Mouse (Mus musculus): ENCODE data around the gene Hist2h2be. TPM values are rescaled to one million over a fixed set of nuclear protein-coding genes. Genes with fewer than 3 reads are reported as not detected.
A peak's percentile ranks its signal among the peaks of the same experiment; 100 is the strongest.
"Not testable (repeated sequence)": the region's sequence is repeated elsewhere in the genome, so short reads cannot be mapped to it uniquely, and the experiment has no call there.

The Hist2h2be gene
- total and polyA plus RNA-seq, 3 experiments: 0.33 to 2.7 (median 2.5) TPM

- TF ChIP-seq POLR2AphosphoS5 (IDR thresholded peaks at IDR 0.05; ENCODE audit: insufficient replicate concordance, low read depth, low read length): peak; percentile 87; the same call in 1 of the 2 replicates
- peak overlapping the region; percentile 72 for H3K4me3 ChIP-seq (ENCODE audit: low read depth, low read length)
- ATAC-seq (ENCODE audit: extremely low read depth, insufficient number of reproducible peaks, low FRiP score, poor library complexity, severe bottlenecking); DNase-seq (ENCODE audit: low spot score); H3K9me3 ChIP-seq (replicated peaks); H3K27me3 ChIP-seq (ENCODE audit: insufficient read depth, low read length); H3K36me3 ChIP-seq (replicated peaks): not testable (repeated sequence)
- H3K4me1 ChIP-seq (ENCODE audit: insufficient read depth, low read depth, low read length): peaks cover 35% of the 10 kb centered on the region
Observed at GRCm38 (mm10) chr3:96268776-96269378, 48.0 kb downstream of the Hist2h2be start.

DNA sequence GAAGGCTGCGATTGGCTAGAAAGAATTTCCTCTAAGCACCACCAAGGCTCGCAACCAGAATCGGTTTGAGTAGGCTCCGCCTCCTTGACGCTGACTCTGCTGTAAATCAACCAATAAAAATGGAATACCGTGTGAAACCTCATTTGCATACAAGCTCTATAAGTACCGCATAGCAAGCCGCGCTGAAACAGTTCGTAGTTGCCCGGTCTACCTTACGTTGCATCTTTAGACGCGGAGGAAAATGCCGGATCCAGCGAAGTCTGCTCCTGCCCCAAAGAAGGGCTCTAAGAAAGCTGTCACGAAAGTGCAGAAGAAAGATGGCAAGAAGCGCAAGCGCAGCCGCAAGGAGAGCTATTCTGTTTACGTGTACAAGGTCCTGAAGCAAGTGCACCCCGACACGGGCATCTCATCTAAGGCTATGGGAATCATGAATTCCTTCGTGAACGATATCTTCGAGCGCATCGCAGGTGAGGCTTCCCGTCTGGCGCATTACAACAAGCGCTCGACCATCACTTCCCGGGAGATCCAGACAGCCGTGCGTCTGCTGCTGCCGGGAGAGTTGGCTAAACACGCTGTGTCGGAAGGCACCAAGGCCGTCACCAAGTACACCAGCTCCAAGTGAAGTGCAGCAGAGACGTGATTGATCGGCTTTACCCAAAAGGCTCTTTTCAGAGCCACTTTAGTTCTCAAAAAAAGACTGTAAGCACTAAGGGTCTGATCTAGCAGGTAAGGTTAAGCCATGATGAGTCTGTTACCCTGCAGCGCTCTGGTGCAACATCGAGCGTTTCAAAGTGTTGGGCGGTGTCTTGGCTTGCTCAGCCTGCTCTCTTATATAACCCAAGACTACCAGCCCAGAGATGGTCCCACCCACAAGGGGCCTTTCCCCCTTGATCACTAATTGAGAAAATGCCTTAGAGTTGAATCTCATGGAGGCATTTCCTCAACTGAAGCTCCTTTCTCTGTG lies 48.9 kb downstream of the Hist2h2be start, which contains the start of gene Hist2h2bb:
TSS of gene Hist2h2bb (plus strand) at position 242 of the 964 bp plus-strand sequence.
- Histone ChIP-seq H3K9me3 (replicated peaks) (no peaks in the 10 kb centered on the region), H3K27me3 (ENCODE audit: insufficient read depth, low read length) (no peaks in the 10 kb centered on the region), H3K4me3 (ENCODE audit: low read depth, low read length) (peak within 1 kb of the TSS; percentile 72), H3K36me3 (replicated peaks) (no peaks in the 10 kb centered on the region), H3K4me1 (ENCODE audit: insufficient read depth, low read depth, low read length) (peaks cover 33% of the 10 kb centered on the region)
- DNase-seq (ENCODE audit: low spot score): peak; percentile 86
- TF ChIP-seq TAL1 (conservative IDR thresholded peaks at IDR 0.05; ENCODE audit: low read depth, low read length): no peak
- peak; percentile 99 for TF ChIP-seq POLR2AphosphoS5 (IDR thresholded peaks at IDR 0.05; ENCODE audit: insufficient replicate concordance, low read depth, low read length)
- no peak for TF ChIP-seq CTCF (IDR thresholded peaks at IDR 0.05; ENCODE audit: low read depth, low read length)
- peak; percentile 79 for ATAC-seq (ENCODE audit: extremely low read depth, insufficient number of reproducible peaks, low FRiP score, poor library complexity, severe bottlenecking)

Other genes starting within 250 kb of the Hist2h2be start
- gene Plekho1, start 225.1 kb upstream of the Hist2h2be start, total RNA-seq (2014; fragmentation: Nextera tagmentation): 9.7 and 23.3 TPM in 2 replicates
- 4.2 and 5.7 TPM in 2 replicates for gene Plekho1, start 225.1 kb upstream of the Hist2h2be start, total RNA-seq (2017)
- 10.9 and 14.1 TPM in 2 replicates for gene Plekho1, start 225.1 kb upstream of the Hist2h2be start, polyA plus RNA-seq (2012)
- gene Vps45, start 162.7 kb upstream of the Hist2h2be start, total RNA-seq (2014; fragmentation: Nextera tagmentation): 19.8 and 28.7 TPM in 2 replicates
- gene Vps45, start 162.7 kb upstream of the Hist2h2be start, total RNA-seq (2017): 16.1 and 21.4 TPM in 2 replicates
- 6.1 and 6.7 TPM in 2 replicates for gene Vps45, start 162.7 kb upstream of the Hist2h2be start, polyA plus RNA-seq (2012)
- 10.1 and 17.4 TPM in 2 replicates for gene Otud7b, start 116.6 kb upstream of the Hist2h2be start, total RNA-seq (2014; fragmentation: Nextera tagmentation)
- 21.7 and 22.1 TPM in 2 replicates for gene Otud7b, start 116.6 kb upstream of the Hist2h2be start, total RNA-seq (2017)
- 11.3 and 11.8 TPM in 2 replicates for gene Otud7b, start 116.6 kb upstream of the Hist2h2be start, polyA plus RNA-seq (2012)
- gene Mtmr11, start 59.1 kb upstream of the Hist2h2be start, total RNA-seq (2014; fragmentation: Nextera tagmentation): 5.7 TPM in 1 of 2 replicates, not detected in the other
- gene Mtmr11, start 59.1 kb upstream of the Hist2h2be start, total RNA-seq (2017): 2.7 and 3.5 TPM in 2 replicates
- not detected in 2 replicates for gene Mtmr11, start 59.1 kb upstream of the Hist2h2be start, polyA plus RNA-seq (2012)
- gene Sf3b4, start 48.8 kb upstream of the Hist2h2be start, total RNA-seq (2014; fragmentation: Nextera tagmentation): 138 and 179 TPM in 2 replicates
- 24.8 and 29.3 TPM in 2 replicates for gene Sf3b4, start 48.8 kb upstream of the Hist2h2be start, total RNA-seq (2017)
- 724 and 955 TPM in 2 replicates for gene Sf3b4, start 48.8 kb upstream of the Hist2h2be start, polyA plus RNA-seq (2012)
- gene Sv2a, start 40.0 kb upstream of the Hist2h2be start, total RNA-seq (2014; fragmentation: Nextera tagmentation): 0.45 TPM in 1 of 2 replicates, not detected in the other
- gene Sv2a, start 40.0 kb upstream of the Hist2h2be start, total RNA-seq (2017): 0.11 and 0.23 TPM in 2 replicates
- 0.07 and 0.12 TPM in 2 replicates for gene Sv2a, start 40.0 kb upstream of the Hist2h2be start, polyA plus RNA-seq (2012)
- 19.6 and 19.8 TPM in 2 replicates for gene Bola1, start 1.4 kb upstream of the Hist2h2be start, total RNA-seq (2014; fragmentation: Nextera tagmentation)
- 48.2 and 60.6 TPM in 2 replicates for gene Bola1, start 1.4 kb upstream of the Hist2h2be start, total RNA-seq (2017)
- 115 and 144 TPM in 2 replicates for gene Bola1, start 1.4 kb upstream of the Hist2h2be start, polyA plus RNA-seq (2012)
- gene Hist2h2ab, start 1.3 kb upstream of the Hist2h2be start, total RNA-seq (2014; fragmentation: Nextera tagmentation): 38.7 and 50.5 TPM in 2 replicates
- 435 and 467 TPM in 2 replicates for gene Hist2h2ab, start 1.3 kb upstream of the Hist2h2be start, total RNA-seq (2017)
- gene Hist2h2ab, start 1.3 kb upstream of the Hist2h2be start, polyA plus RNA-seq (2012): 0.14 and 1.2 TPM in 2 replicates
- gene Hist2h2ac, start 239 bp upstream of the Hist2h2be start, total RNA-seq (2014; fragmentation: Nextera tagmentation): 34.2 and 45.7 TPM in 2 replicates
- gene Hist2h2ac, start 239 bp upstream of the Hist2h2be start, total RNA-seq (2017): 928 and 1,027 TPM in 2 replicates
- 2.6 and 10.9 TPM in 2 replicates for gene Hist2h2ac, start 239 bp upstream of the Hist2h2be start, polyA plus RNA-seq (2012)
- 847 and 1,420 TPM in 2 replicates for gene Hist2h3c2, start 18.0 kb downstream of the Hist2h2be start, total RNA-seq (2014; fragmentation: Nextera tagmentation)
- gene Hist2h3c2, start 18.0 kb downstream of the Hist2h2be start, total RNA-seq (2017): 558 and 938 TPM in 2 replicates
- 27.5 and 91.2 TPM in 2 replicates for gene Hist2h3c2, start 18.0 kb downstream of the Hist2h2be start, polyA plus RNA-seq (2012)
- 830 and 1,341 TPM in 2 replicates for gene Hist2h2aa2, start 19.2 kb downstream of the Hist2h2be start, total RNA-seq (2014; fragmentation: Nextera tagmentation)
- gene Hist2h2aa2, start 19.2 kb downstream of the Hist2h2be start, total RNA-seq (2017): 2,156 and 4,637 TPM in 2 replicates
- 39.6 and 169 TPM in 2 replicates for gene Hist2h2aa2, start 19.2 kb downstream of the Hist2h2be start, polyA plus RNA-seq (2012)
- 124 and 563 TPM in 2 replicates for gene Hist2h2aa1, start 24.4 kb downstream of the Hist2h2be start, total RNA-seq (2014; fragmentation: Nextera tagmentation)
- 3,915 and 5,191 TPM in 2 replicates for gene Hist2h2aa1, start 24.4 kb downstream of the Hist2h2be start, total RNA-seq (2017)
- gene Hist2h2aa1, start 24.4 kb downstream of the Hist2h2be start, polyA plus RNA-seq (2012): 0.79 and 7.3 TPM in 2 replicates
- 21.7 and 42.6 TPM in 2 replicates for gene Hist2h3c1, start 25.6 kb downstream of the Hist2h2be start, total RNA-seq (2014; fragmentation: Nextera tagmentation)
- gene Hist2h3c1, start 25.6 kb downstream of the Hist2h2be start, total RNA-seq (2017): 9.1 and 9.9 TPM in 2 replicates
- gene Hist2h3c1, start 25.6 kb downstream of the Hist2h2be start, polyA plus RNA-seq (2012): not detected in 2 replicates
- gene Hist2h4, start 42.2 kb downstream of the Hist2h2be start, total RNA-seq (2014; fragmentation: Nextera tagmentation): 490 and 543 TPM in 2 replicates
- gene Hist2h4, start 42.2 kb downstream of the Hist2h2be start, total RNA-seq (2017): 66.6 and 93.8 TPM in 2 replicates
- 1.8 and 9.3 TPM in 2 replicates for gene Hist2h4, start 42.2 kb downstream of the Hist2h2be start, polyA plus RNA-seq (2012)
- gene Hist2h3b, start 47.5 kb downstream of the Hist2h2be start, total RNA-seq (2014; fragmentation: Nextera tagmentation): 2,573 and 2,582 TPM in 2 replicates
- 465 and 1,341 TPM in 2 replicates for gene Hist2h3b, start 47.5 kb downstream of the Hist2h2be start, total RNA-seq (2017)
- gene Hist2h3b, start 47.5 kb downstream of the Hist2h2be start, polyA plus RNA-seq (2012): 16.2 and 95.7 TPM in 2 replicates
- 2,071 and 2,480 TPM in 2 replicates for gene Hist2h2bb, start 48.6 kb downstream of the Hist2h2be start, total RNA-seq (2014; fragmentation: Nextera tagmentation)
- gene Hist2h2bb, start 48.6 kb downstream of the Hist2h2be start, total RNA-seq (2017): 8,098 and 8,372 TPM in 2 replicates
- gene Hist2h2bb, start 48.6 kb downstream of the Hist2h2be start, polyA plus RNA-seq (2012): 0.29 and 0.75 TPM in 2 replicates
- 0.53 TPM in 1 of 2 replicates, not detected in the other for gene Fcgr1, start 72.8 kb downstream of the Hist2h2be start, total RNA-seq (2014; fragmentation: Nextera tagmentation)
- gene Fcgr1, start 72.8 kb downstream of the Hist2h2be start, total RNA-seq (2017): 0.12 and 0.16 TPM in 2 replicates
- not detected in 2 replicates for gene Fcgr1, start 72.8 kb downstream of the Hist2h2be start, polyA plus RNA-seq (2012)
- gene BC107364, start 231.2 kb downstream of the Hist2h2be start, total RNA-seq (2014; fragmentation: Nextera tagmentation): not detected in 2 replicates
- gene BC107364, start 231.2 kb downstream of the Hist2h2be start, total RNA-seq (2017): 0.27 TPM in 1 of 2 replicates, not detected in the other
- not detected in 2 replicates for gene BC107364, start 231.2 kb downstream of the Hist2h2be start, polyA plus RNA-seq (2012)

All from G1E (cell line).